Mouse (Mus musculus) heart, embryonic 14.5 days (tissue): ENCODE measurements at regions not wholly inside any gene's neighbourhood (a gene's known extent, or its start where the extent isn't known, plus 50 kb on each side); places are given as distances from the start of the nearest gene placed in this dataset.

Experiments used
- ATAC-seq: fragments of 200-750 bp; cut with Nextera tagmentation; 2 replicates; pipeline ENCODE4 v1.8.0; 2017; ENCODE audit warnings: low read depth, moderate TSS enrichment; ENCODE audit not compliant: insufficient number of reproducible peaks, insufficient read depth, low FRiP score
- H3K27ac ChIP-seq, 2 experiments: fragments of 200-500 bp in 1 of 2; fragments of 300-500 bp in 1 of 2; sonication (generic) in 1 of 2; replicated peaks in 1 of 2; 2 replicates each; pipeline ENCODE4 v1.5.1; 2012 to 2014; ENCODE audit warnings: low read depth in 2 of 2, low read length in 2 of 2, control low read depth in 1 of 2, mild to moderate bottlenecking in 1 of 2, mixed read lengths in 1 of 2; ENCODE audit not compliant: control insufficient read depth in 1 of 2, insufficient read depth in 1 of 2
- H3K27me3 ChIP-seq: fragments of 300-500 bp; sonication (generic); 2 replicates; pipeline ENCODE4 v1.6.1; 2014; ENCODE audit warnings: mild to moderate bottlenecking, low read length, control low read depth; ENCODE audit not compliant: control insufficient read depth, insufficient read depth
- H3K36me3 ChIP-seq: fragments of 300-500 bp; sonication (generic); 2 replicates; pipeline ENCODE4 v1.6.1; 2014; ENCODE audit warnings: mild to moderate bottlenecking, control low read depth, low read length, mixed read lengths; ENCODE audit not compliant: control insufficient read depth, insufficient read depth
- H3K4me1 ChIP-seq, 2 experiments: fragments of 200-500 bp in 1 of 2; fragments of 300-500 bp in 1 of 2; sonication (generic) in 1 of 2; 2 replicates each; pipeline ENCODE4 v1.6.1; 2012 to 2014; ENCODE audit warnings: low read length in 2 of 2, control low read depth in 1 of 2, mixed read lengths in 1 of 2; ENCODE audit not compliant: control insufficient read depth in 2 of 2, insufficient read depth in 2 of 2
- H3K4me2 ChIP-seq: fragments of 300-500 bp; sonication (generic); 2 replicates; pipeline ENCODE4 v1.6.1; 2014; ENCODE audit warnings: mild to moderate bottlenecking, low read length
- H3K4me3 ChIP-seq, 2 experiments: fragments of 200-500 bp in 1 of 2; fragments of 300-500 bp in 1 of 2; sonication (generic) in 1 of 2; 2 replicates each; pipeline ENCODE4 v1.5.1; 2012 to 2014; ENCODE audit warnings: low read length in 2 of 2, mild to moderate bottlenecking in 2 of 2, control low read depth in 1 of 2, low read depth in 1 of 2, moderate library complexity in 1 of 2; ENCODE audit not compliant: control insufficient read depth in 1 of 2, insufficient read depth in 1 of 2
- H3K9ac ChIP-seq: fragments of 300-500 bp; sonication (generic); 2 replicates; pipeline ENCODE4 v1.6.1; 2014; ENCODE audit warnings: mild to moderate bottlenecking, low read length
- H3K9me3 ChIP-seq: fragments of 300-500 bp; sonication (generic); 2 replicates; pipeline ENCODE4 v1.6.1; 2016; ENCODE audit warnings: low read length, control low read depth; ENCODE audit not compliant: control insufficient read depth
- WGBS: fragments of 180-500 bp; shearing (Covaris S2); extraction: QIAGEN DNeasy Blood & Tissue Kit; methylation state at CpG from one replicate; pipeline ENCODE4 v1.1.7; 2014; 5-methylcytosine and 5-hydroxymethylcytosine counted together

DNA sequence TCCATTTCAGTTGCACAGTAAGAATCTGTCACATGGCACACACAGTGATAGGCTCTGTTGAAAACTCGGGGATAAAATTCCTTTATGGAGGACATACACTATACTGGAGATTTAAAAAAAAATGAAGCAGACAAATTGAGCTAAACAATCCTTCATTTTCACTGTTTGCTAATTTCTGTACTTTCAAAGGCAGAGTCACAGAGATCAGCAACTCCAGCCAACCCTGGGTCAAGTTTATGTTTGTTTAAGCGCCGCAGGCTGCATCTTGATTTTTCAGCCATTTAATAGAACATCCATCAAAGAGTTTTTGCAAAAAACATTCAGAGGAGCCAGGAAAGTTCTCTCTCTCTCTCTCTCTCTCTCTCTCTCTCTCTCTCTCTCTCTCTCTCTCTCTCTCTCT lies 114.8 kb downstream of the Anxa2 start:
- Histone ChIP-seq H3K4me1 (peaks cover 0 to 3% of the 10 kb centered on the region in 2 experiments; a peak in 1 of 4 replicates), H3K4me2 (no peak overlapping the region), H3K9me3 (no peaks in the 10 kb centered on the region), H3K36me3 (no peaks in the 10 kb centered on the region), H3K4me3 (no peak overlapping the region), H3K9ac (no peak overlapping the region), H3K27me3 (no peaks in the 10 kb centered on the region), H3K27ac (no peak overlapping the region)
- WGBS = 71% methylated on average over 3 of the region's 3 CpGs
- no peak for ATAC-seq

DNA sequence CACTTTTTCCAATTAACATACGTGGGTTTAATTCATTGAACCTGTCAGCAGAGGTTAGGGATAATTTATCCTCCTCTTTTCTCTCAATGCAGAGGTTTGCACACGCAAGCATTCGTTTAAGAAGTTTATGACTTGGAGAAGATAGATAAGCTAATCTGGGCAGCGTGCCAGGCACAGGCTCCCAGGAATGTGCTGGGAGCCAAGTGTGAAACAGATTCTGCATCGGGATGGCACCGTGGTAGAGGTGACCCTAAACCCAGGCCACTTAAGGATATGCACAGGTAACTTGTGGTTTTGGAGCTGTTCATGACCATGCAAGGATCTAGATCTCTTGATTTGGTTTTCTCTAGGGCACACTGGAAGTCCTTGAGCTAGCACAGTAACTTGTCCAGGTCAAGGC lies 113.6 kb downstream of the Anxa2 start:
- Histone ChIP-seq H3K9me3 (no peaks in the 10 kb centered on the region), H3K27ac (no peak overlapping the region), H3K4me2 (no peak overlapping the region), H3K27me3 (no peaks in the 10 kb centered on the region), H3K4me1 (peaks cover 0 to 3% of the 10 kb centered on the region in 2 experiments; a peak in 1 of 4 replicates), H3K4me3 (no peak overlapping the region), H3K9ac (no peak overlapping the region), H3K36me3 (no peaks in the 10 kb centered on the region)
- no peak for ATAC-seq
- 31% methylated on average over 6 of the region's 6 CpGs for WGBS

DNA sequence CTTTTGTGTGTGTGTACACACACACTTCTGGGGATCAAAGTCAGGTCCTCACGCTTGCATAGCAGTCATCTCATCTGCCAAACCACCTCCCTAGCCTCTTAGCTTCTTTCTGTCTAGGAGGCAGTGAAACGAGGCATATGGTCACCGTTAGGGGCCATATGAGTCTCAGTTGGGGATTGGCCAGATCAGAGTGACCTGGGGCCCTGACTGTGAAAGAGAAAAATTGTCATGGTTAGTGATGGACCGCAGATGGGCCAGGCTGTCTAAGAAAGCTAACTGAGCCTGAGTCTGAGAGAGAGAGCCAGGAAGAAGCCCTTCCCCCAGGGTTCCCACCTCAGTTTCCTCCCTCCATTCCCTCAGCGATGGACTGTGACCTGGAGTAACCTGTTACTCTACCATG lies 89.8 kb downstream of the Anxa2 start:
- Histone ChIP-seq H3K27me3 (no peaks in the 10 kb centered on the region), H3K36me3 (no peaks in the 10 kb centered on the region), H3K27ac (no peak overlapping the region), H3K4me3 (no peak overlapping the region), H3K9me3 (no peaks in the 10 kb centered on the region), H3K4me1 (peaks cover 0 to 2% of the 10 kb centered on the region in 2 experiments; a peak in 2 of 4 replicates), H3K4me2 (no peak overlapping the region), H3K9ac (no peak overlapping the region)
- ATAC-seq = no peak
- 66% methylated on average over 5 of the region's 5 CpGs for WGBS
